ENCODE assay signal across 14 mouse cellular contexts in the genomic region with DNA sequence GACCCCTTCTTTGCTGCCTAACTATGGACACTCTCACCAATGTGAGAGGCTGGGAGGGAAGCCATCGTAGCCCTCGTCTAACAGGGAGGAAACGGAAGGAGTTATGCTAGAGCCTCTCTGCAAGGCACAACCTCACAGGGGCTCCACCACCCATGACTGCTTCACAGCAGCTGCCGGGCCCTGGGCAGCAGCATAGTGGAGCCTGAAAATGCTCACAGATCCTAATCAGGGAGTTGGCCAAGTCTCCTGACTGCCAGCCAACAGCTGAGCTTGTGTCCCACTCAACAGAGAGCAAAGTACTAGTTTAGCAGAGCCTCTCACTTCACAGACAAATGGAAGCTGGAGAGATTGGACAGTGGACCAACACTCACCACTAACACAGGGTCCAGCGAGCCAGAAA. TPM values are rescaled to one million over a fixed set of nuclear protein-coding genes. Genes with fewer than 3 reads are reported as not detected.
DNase-seq lines count a peak whose midpoint lies in the region; ATAC-seq and TF ChIP-seq lines count a peak whose summit lies in the region.
"Had no signal": no experiment of that assay in that cellular context is flagged by ENCODE, and none has a peak within 500 bp of the region (broad histone marks: within the 10 kb centered on the region; RNA-seq: fewer than 3 reads in every experiment).

No protein-coding gene starts in this region.

- no peak for ATAC-seq in heart, embryonic 11.5 days (replicated peaks; ENCODE audit: insufficient number of reproducible peaks, low FRiP score, low TSS enrichment)
- peak; percentile 69; the same call in 1 of the 2 replicates for ATAC-seq in kidney, embryonic 16.5 days (ENCODE audit: low FRiP score, low TSS enrichment)
- no peak for ATAC-seq in limb, embryonic 14.5 days (ENCODE audit: low FRiP score, low read depth)
- no peak for ATAC-seq in lung, postnatal 0 days
- ATAC-seq: activated CD4-positive, CD25-positive, alpha-beta regulatory T cell, adult 4 months had no signal

- no peak overlapping the region for H3K4me3 ChIP-seq in heart, embryonic 11.5 days (ENCODE audit: low read depth, low read length)
- no peak overlapping the region for H3K4me3 ChIP-seq in kidney, embryonic 16.5 days (ENCODE audit: low read length)
- H3K4me3 ChIP-seq in limb, embryonic 14.5 days (replicated peaks; ENCODE audit: low read length): no peak overlapping the region
- no peak overlapping the region for H3K4me3 ChIP-seq in lung, postnatal 0 days (ENCODE audit: low read depth, low read length)

- H3K4me1 ChIP-seq in heart, embryonic 11.5 days (ENCODE audit: control insufficient read depth, insufficient read depth, low read length): no peaks in the 10 kb centered on the region
- peaks cover 7% of the 10 kb centered on the region for H3K4me1 ChIP-seq in kidney, embryonic 16.5 days (ENCODE audit: insufficient read depth, low read length)
- peaks cover 20% of the 10 kb centered on the region for H3K4me1 ChIP-seq in limb, embryonic 14.5 days (ENCODE audit: control insufficient read depth, insufficient read depth, low read length)
- H3K4me1 ChIP-seq in lung, postnatal 0 days (ENCODE audit: insufficient read depth, low read depth, low read length): no peaks in the 10 kb centered on the region

- H3K9me3 ChIP-seq in heart, embryonic 11.5 days (replicated peaks; ENCODE audit: control insufficient read depth, low read length): no peaks in the 10 kb centered on the region
- no peaks in the 10 kb centered on the region for H3K9me3 ChIP-seq in kidney, embryonic 16.5 days (ENCODE audit: low read length)
- H3K9me3 ChIP-seq in limb, embryonic 14.5 days (ENCODE audit: control insufficient read depth, low read length): no peaks in the 10 kb centered on the region
- no peaks in the 10 kb centered on the region for H3K9me3 ChIP-seq in lung, postnatal 0 days (ENCODE audit: low read length)

- no peak for TF ChIP-seq EP300 in lung, postnatal 0 days (IDR thresholded peaks at IDR 0.05)

- TF ChIP-seq POLR2A in limb, embryonic 14.5 days (IDR thresholded peaks at IDR 0.05; ENCODE audit: borderline replicate concordance, extremely low read depth, insufficient read depth, insufficient read length): no peak

- DNase-seq in heart, adult 11 months: peak; percentile 77
- peak; percentile 76 for DNase-seq in brain, adult 2 months (ENCODE audit: low read depth, low spot score)
- no peak for DNase-seq in limb, embryonic 14.5 days (ENCODE audit: low spot score)
- no peak for DNase-seq in neural tube, embryonic 10.5 days (ENCODE audit: extremely low spot score, low spot score)
- DNase-seq in thymus, adult 18-20 months: no peak
- no peak for DNase-seq in lung, postnatal 0 days (ENCODE audit: low spot score)

- no peak overlapping the region for H3K4me2 ChIP-seq in heart, embryonic 11.5 days
- no peak overlapping the region for H3K4me2 ChIP-seq in kidney, embryonic 16.5 days (replicated peaks; ENCODE audit: low read depth, low read length)
- no peak overlapping the region for H3K4me2 ChIP-seq in limb, embryonic 14.5 days (replicated peaks; ENCODE audit: low read depth, low read length, severe bottlenecking)
- no peak overlapping the region for H3K4me2 ChIP-seq in lung, postnatal 0 days (replicated peaks; ENCODE audit: low read depth, low read length)

- H3K36me3 ChIP-seq in heart, embryonic 11.5 days (ENCODE audit: control insufficient read depth, insufficient read depth, low read length): no peaks in the 10 kb centered on the region
- no peaks in the 10 kb centered on the region for H3K36me3 ChIP-seq in kidney, embryonic 16.5 days (ENCODE audit: insufficient read depth, low read length)
- peaks cover 2% of the 10 kb centered on the region; the same call in 1 of the 2 replicates for H3K36me3 ChIP-seq in limb, embryonic 14.5 days (ENCODE audit: control insufficient read depth, insufficient read depth, low read length)
- H3K36me3 ChIP-seq in lung, postnatal 0 days (ENCODE audit: insufficient read depth, low read length): no peaks in the 10 kb centered on the region

- peaks cover 3% of the 10 kb centered on the region; the same call in 1 of the 2 replicates for H3K27me3 ChIP-seq in heart, embryonic 11.5 days (ENCODE audit: control insufficient read depth, insufficient read depth, low read length)
- H3K27me3 ChIP-seq in kidney, embryonic 16.5 days (ENCODE audit: insufficient read depth, low read length): no peaks in the 10 kb centered on the region
- no peaks in the 10 kb centered on the region for H3K27me3 ChIP-seq in limb, embryonic 14.5 days (ENCODE audit: control insufficient read depth, insufficient read depth, low read length)
- H3K27me3 ChIP-seq in lung, postnatal 0 days (replicated peaks; ENCODE audit: insufficient read depth, low read length): no peaks in the 10 kb centered on the region
- H3K27me3 ChIP-seq: CH12.LX had no signal

- TF ChIP-seq CTCF in lung, postnatal 0 days (IDR thresholded peaks at IDR 0.05): no peak

- no peak overlapping the region for H3K27ac ChIP-seq in heart, embryonic 11.5 days (ENCODE audit: low read depth, low read length)
- H3K27ac ChIP-seq in kidney, embryonic 16.5 days (ENCODE audit: low read length): peak overlapping the region; percentile 52; the same call in 1 of the 2 replicates
- peak overlapping the region; percentile 35 for H3K27ac ChIP-seq in limb, embryonic 14.5 days (replicated peaks; ENCODE audit: low read depth, low read length)
- no peak overlapping the region for H3K27ac ChIP-seq in lung, postnatal 0 days (ENCODE audit: low read length)
- H3K27ac ChIP-seq: macrophage had no signal

- 75% methylated on average over 5 of the region's 5 CpGs for WGBS in heart, embryonic 11.5 days (ENCODE audit: insufficient replicate concordance)
- WGBS in kidney, embryonic 16.5 days: 68% methylated on average over 5 of the region's 5 CpGs
- WGBS in limb, embryonic 14.5 days: 58% methylated on average over 5 of the region's 5 CpGs
- WGBS in lung, postnatal 0 days: 48% methylated on average over 5 of the region's 5 CpGs

- no peak overlapping the region for H3K9ac ChIP-seq in heart, embryonic 11.5 days (ENCODE audit: low read depth, low read length)
- no peak overlapping the region for H3K9ac ChIP-seq in kidney, embryonic 16.5 days (replicated peaks; ENCODE audit: low read length)
- H3K9ac ChIP-seq in limb, embryonic 14.5 days (ENCODE audit: low read depth, low read length, severe bottlenecking): no peak overlapping the region
- H3K9ac ChIP-seq in lung, postnatal 0 days (replicated peaks; ENCODE audit: low read depth): no peak overlapping the region

RNA-seq across cellular contexts. Expression of a gene that starts 21.5 kb away (rescaled TPM):
- 0.17 and 0.54 TPM in 2 replicates for polyA plus RNA-seq in heart, embryonic 11.5 days (2014; fragmentation: Nextera tagmentation; extraction: Ambion mirVana)
- polyA plus RNA-seq in kidney, embryonic 16.5 days (2015; fragmentation: Nextera tagmentation; extraction: Ambion mirVana): 0.61 and 0.89 TPM in 2 replicates
- polyA plus RNA-seq in limb, embryonic 14.5 days (2012; rRNA removed): 1.7 and 1.9 TPM in 2 replicates
- 1.4 and 2.1 TPM in 2 replicates for polyA plus RNA-seq in limb, embryonic 14.5 days (2014; fragmentation: Nextera tagmentation; extraction: Ambion mirVana)
- 0.14 and 0.54 TPM in 2 replicates for polyA plus RNA-seq in lung, postnatal 0 days (2015; fragmentation: Nextera tagmentation; extraction: Ambion mirVana)
- polyA plus RNA-seq: macrophage had no signal

RNA-seq across cellular contexts. Expression of a gene that starts 29.4 kb away (rescaled TPM):
- polyA plus RNA-seq in heart, embryonic 11.5 days (2014; fragmentation: Nextera tagmentation; extraction: Ambion mirVana): 0.10 and 0.25 TPM in 2 replicates
- polyA plus RNA-seq in kidney, embryonic 16.5 days (2015; fragmentation: Nextera tagmentation; extraction: Ambion mirVana): not detected in 2 replicates
- 0.38 and 0.73 TPM in 2 replicates for polyA plus RNA-seq in limb, embryonic 14.5 days (2012; rRNA removed)
- polyA plus RNA-seq in limb, embryonic 14.5 days (2014; fragmentation: Nextera tagmentation; extraction: Ambion mirVana): 0.10 and 0.14 TPM in 2 replicates
- polyA plus RNA-seq in lung, postnatal 0 days (2015; fragmentation: Nextera tagmentation; extraction: Ambion mirVana): not detected in 2 replicates
- polyA plus RNA-seq: activated CD4-positive, CD25-positive, alpha-beta regulatory T cell, adult 4 months; heart, embryonic 16.5 days; macrophage; neural tube, embryonic 14.5 days; stomach, embryonic 14.5 days had no signal

Comparison
In these comparisons a context has a peak if more than half of its experiments do, and no peak if none do; other contexts are left out.
1. DNase-seq: peak in heart, adult 11 months (single experiment) and brain, adult 2 months (single experiment); none in limb, embryonic 14.5 days (single experiment), neural tube, embryonic 10.5 days (single experiment), thymus, adult 18-20 months (0 of 2) and lung, postnatal 0 days (single experiment).
2. H3K27ac ChIP-seq: peak in kidney, embryonic 16.5 days (single experiment) and limb, embryonic 14.5 days (single experiment); none in heart, embryonic 11.5 days (single experiment) and lung, postnatal 0 days (single experiment).